Mouse (Mus musculus) cortical plate, adult 2 months (tissue): ENCODE data around the gene Sfn.

Experiments used
- CTCF ChIP-seq: fragments of 200-500 bp; IDR thresholded peaks from 2 replicates; pipeline ENCODE4 v1.5.1; 2011; ENCODE audit warnings: mild to moderate bottlenecking, control low read depth, low read length; ENCODE audit not compliant: insufficient read depth; ENCODE audit errors: extremely low read depth
- POLR2A ChIP-seq: fragments of 200-500 bp; IDR thresholded peaks from 2 replicates; pipeline ENCODE4 v1.6.1; 2011; ENCODE audit warnings: mild to moderate bottlenecking, low read length, control low read depth; ENCODE audit not compliant: insufficient read depth; ENCODE audit errors: extremely low read depth

- TF ChIP-seq CTCF, result 0 out of 2 replicates have a peak, but pooled peaks have one; percentile 15
- no peak for TF ChIP-seq POLR2A
Observed at GRCm38 (mm10) chr4:133645195-133645594, 43.2 kb upstream of the Sfn start.
